Mouse (Mus musculus): ENCODE measurements around the gene Gm3591. TPM values are rescaled to one million over a fixed set of nuclear protein-coding genes. Genes with fewer than 3 reads are reported as not detected.
"Not testable (repeated sequence)": the region's sequence is repeated elsewhere in the genome, so short reads cannot be mapped to it uniquely, and the experiment has no call there.

The Gm3591 gene
- polyA plus RNA-seq (2012): not detected in 2 replicates

GRCm38 (mm10) chr14:6412382-6412781 lies at the start of gene Gm3591:
TSS of gene Gm3591 (minus strand) at chr14:6412482.
- TF ChIP-seq GATA1 (IDR thresholded peaks at IDR 0.05; ENCODE audit: low read length): not testable (repeated sequence)

DNA sequence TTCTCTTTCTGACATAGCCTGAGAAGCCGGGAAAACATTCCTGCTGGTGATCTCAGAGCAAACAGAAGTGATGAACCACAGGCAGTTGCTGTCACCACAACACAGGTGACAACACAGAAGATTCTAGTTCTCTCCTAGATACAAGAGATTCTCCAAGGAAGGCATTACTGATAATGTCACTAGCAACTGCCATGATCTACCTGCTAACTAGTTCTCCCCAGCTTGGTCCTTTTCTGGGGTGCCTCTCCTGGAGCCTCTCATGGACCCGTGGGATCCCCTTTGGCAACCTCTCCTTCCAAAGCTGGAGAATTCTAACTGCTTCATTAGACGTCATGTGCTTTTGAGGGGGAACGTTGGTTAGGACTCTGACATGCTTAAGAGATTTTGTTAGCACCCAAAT lies 32.2 kb upstream of the Gm3591 start, which contains the start of gene Gm3594:
Gene Gm3594, minus strand, starts transcription at position 101 of the 400 bp plus-strand sequence.
- not testable (repeated sequence) for TF ChIP-seq GATA1 (IDR thresholded peaks at IDR 0.05; ENCODE audit: low read length)

GRCm38 (mm10) chr14:6390219-6390618 lies 22.1 kb downstream of the Gm3591 start, which contains the start of gene Gm16440:
TSS of gene Gm16440 (minus strand) at chr14:6390319.
- not testable (repeated sequence) for TF ChIP-seq GATA1 (IDR thresholded peaks at IDR 0.05; ENCODE audit: low read length)

Other genes with a start within 250 kb of the Gm3591 start
- gene Gm21560, start 193.2 kb downstream of the Gm3591 start, polyA plus RNA-seq (2012): not detected in 2 replicates
- gene Gm3411, start 125.2 kb downstream of the Gm3591 start, polyA plus RNA-seq (2012): not detected in 2 replicates
- not detected in 2 replicates for gene Gm21103, start 107.6 kb downstream of the Gm3591 start, polyA plus RNA-seq (2012)
- gene Gm3618, start 68.8 kb downstream of the Gm3591 start, polyA plus RNA-seq (2012): not detected in 2 replicates
- not detected in 2 replicates for gene Gm16440, start 22.2 kb downstream of the Gm3591 start, polyA plus RNA-seq (2012)
- gene Gm3594, start 32.1 kb upstream of the Gm3591 start, polyA plus RNA-seq (2012): not detected in 2 replicates
- not detected in 2 replicates for gene Gm8356, start 124.8 kb upstream of the Gm3591 start, polyA plus RNA-seq (2012)
- gene Gm3629, start 178.1 kb upstream of the Gm3591 start, polyA plus RNA-seq (2012): not detected in 2 replicates
- not detected in 2 replicates for gene Gm3460, start 209.9 kb upstream of the Gm3591 start, polyA plus RNA-seq (2012)